Mouse (Mus musculus) intestine, embryonic 15.5 days (tissue): ENCODE results near the gene Fnbp1l. TPM values are rescaled to one million over a fixed set of nuclear protein-coding genes. Genes with fewer than 3 reads are reported as not detected.

Source experiments
- ATAC-seq: fragments of 200-750 bp; cut with Nextera tagmentation; 2 replicates; pipeline ENCODE4 v1.8.0; 2017; ENCODE audit warnings: moderate TSS enrichment, moderate library complexity
- H3K27ac ChIP-seq: fragments of 300-500 bp; sonication (generic); 2 replicates; pipeline ENCODE4 v1.5.1; 2015; ENCODE audit warnings: mild to moderate bottlenecking, inconsistent platforms
- H3K27me3 ChIP-seq: fragments of 300-500 bp; sonication (generic); replicated peaks from 2 replicates; pipeline ENCODE4 v1.6.1; 2015; ENCODE audit warnings: inconsistent platforms
- H3K36me3 ChIP-seq: fragments of 300-500 bp; sonication (generic); 2 replicates; pipeline ENCODE4 v1.6.1; 2015; ENCODE audit warnings: inconsistent platforms
- H3K4me1 ChIP-seq: fragments of 300-500 bp; sonication (generic); replicated peaks from 2 replicates; pipeline ENCODE4 v1.6.1; 2015; ENCODE audit warnings: inconsistent platforms
- H3K4me2 ChIP-seq: fragments of 300-500 bp; sonication (generic); replicated peaks from 2 replicates; pipeline ENCODE4 v1.6.1; 2015; ENCODE audit warnings: mild to moderate bottlenecking, inconsistent platforms
- H3K4me3 ChIP-seq: fragments of 300-500 bp; sonication (generic); replicated peaks from 2 replicates; pipeline ENCODE4 v1.5.1; 2015; ENCODE audit warnings: inconsistent platforms
- H3K9ac ChIP-seq: fragments of 300-500 bp; sonication (generic); 2 replicates; pipeline ENCODE4 v1.6.1; 2015; ENCODE audit warnings: inconsistent platforms
- H3K9me3 ChIP-seq: fragments of 300-500 bp; sonication (generic); 2 replicates; pipeline ENCODE4 v1.6.1; 2016; ENCODE audit warnings: inconsistent platforms
- WGBS: fragments of 180-500 bp; shearing (Covaris S2); methylation state at CpG from one replicate; pipeline ENCODE4 v1.1.7; 2015; 5-methylcytosine and 5-hydroxymethylcytosine counted together
- polyA plus RNA-seq: library from polyadenylated mRNA; unstranded; fragments of >200 nt; fragmentation: Nextera tagmentation; extraction: Ambion mirVana; gene quantifications from 2 replicates; pipeline ENCODE4 v1.2.1, GENCODE M21; 2015

Gene Fnbp1l
- polyA plus RNA-seq, 1 experiment from 2014 or later: 43.1 TPM

DNA sequence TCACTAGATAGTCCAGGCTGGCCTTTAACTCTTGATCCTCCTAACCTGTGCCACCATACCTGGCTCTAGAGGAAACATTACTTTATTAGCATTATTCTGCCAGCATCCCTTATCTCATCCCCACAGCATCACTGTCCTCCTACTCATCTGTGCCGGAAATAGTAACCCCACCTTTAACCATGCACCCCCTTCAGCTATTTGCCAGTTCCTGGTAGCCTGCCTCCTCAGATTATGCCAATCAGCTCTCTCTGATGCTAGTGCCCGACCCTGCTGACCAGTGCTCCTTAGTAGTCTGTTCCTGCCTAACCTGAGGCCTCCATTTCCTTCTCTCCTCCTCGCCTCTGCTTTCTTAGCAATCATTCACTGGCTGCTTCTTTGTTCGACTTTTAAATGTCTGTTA lies 72.0 kb downstream of the Fnbp1l start:
- no peaks in the 10 kb centered on the region for H3K27me3 ChIP-seq
- peaks cover 6% of the 10 kb centered on the region for H3K36me3 ChIP-seq
- no peak overlapping the region for H3K27ac ChIP-seq
- 0 out of 2 replicates have a peak, but pooled peaks cover 3% of the 10 kb centered on the region for H3K4me1 ChIP-seq
- H3K9ac ChIP-seq: no peak overlapping the region
- H3K4me2 ChIP-seq: no peak overlapping the region
- H3K9me3 ChIP-seq: no peaks in the 10 kb centered on the region
- WGBS: 80% methylated on average over 4 of the region's 4 CpGs
- H3K4me3 ChIP-seq: no peak overlapping the region
- no peak for ATAC-seq

DNA sequence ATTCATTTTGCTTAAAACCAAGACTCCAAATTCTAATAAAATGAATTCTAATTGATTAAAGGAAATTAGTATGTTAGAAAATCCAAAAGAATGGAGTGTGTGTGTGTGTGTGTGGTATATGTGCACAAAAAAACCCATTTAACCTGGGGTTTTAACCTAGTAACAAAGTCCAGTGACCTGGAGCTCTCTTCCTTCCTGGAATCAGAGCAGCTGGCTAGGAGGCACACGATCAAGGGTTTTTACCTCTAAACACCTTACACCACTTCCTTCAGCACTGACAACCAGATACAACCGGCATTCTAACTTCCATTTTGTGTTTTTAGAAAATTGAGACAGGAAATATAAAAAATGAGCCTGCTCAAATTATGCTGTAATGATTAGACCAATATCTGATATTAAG lies 74.2 kb downstream of the Fnbp1l start:
- H3K27me3 ChIP-seq: no peaks in the 10 kb centered on the region
- H3K36me3 ChIP-seq: peaks cover 9% of the 10 kb centered on the region
- no peak overlapping the region for H3K4me2 ChIP-seq
- 82% methylated on average over 2 of the region's 2 CpGs for WGBS
- H3K9ac ChIP-seq: no peak overlapping the region
- 0 out of 2 replicates have a peak, but pooled peaks cover 3% of the 10 kb centered on the region for H3K4me1 ChIP-seq
- ATAC-seq: no peak
- no peak overlapping the region for H3K4me3 ChIP-seq
- H3K9me3 ChIP-seq: no peaks in the 10 kb centered on the region
- H3K27ac ChIP-seq: no peak overlapping the region

DNA sequence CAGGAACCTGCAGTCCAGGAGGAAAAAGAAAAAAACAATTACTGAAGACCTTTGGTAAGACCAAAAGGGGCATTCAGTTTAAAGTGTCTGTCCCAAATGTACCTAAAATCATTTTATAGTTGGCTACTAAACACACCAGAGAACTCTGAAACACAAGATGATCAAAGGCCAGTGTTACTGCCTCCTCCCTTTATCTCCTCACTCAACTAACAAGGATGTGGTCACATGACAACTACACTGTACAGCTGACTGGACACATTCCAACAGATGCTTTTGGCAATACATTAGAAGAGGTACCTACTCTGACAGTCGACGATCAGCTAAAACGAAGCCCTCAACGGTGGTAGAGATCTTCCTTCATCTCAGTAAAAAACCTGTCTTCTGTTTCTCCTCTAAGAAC lies 78.6 kb downstream of the Fnbp1l start:
- Histone ChIP-seq H3K4me1 (no peaks in the 10 kb centered on the region), H3K36me3 (peaks cover 11% of the 10 kb centered on the region), H3K4me3 (no peak overlapping the region), H3K27me3 (no peaks in the 10 kb centered on the region), H3K27ac (no peak overlapping the region), H3K4me2 (no peak overlapping the region), H3K9me3 (no peaks in the 10 kb centered on the region), H3K9ac (no peak overlapping the region)
- no peak for ATAC-seq
- 84% methylated on average over 4 of the region's 4 CpGs for WGBS

DNA sequence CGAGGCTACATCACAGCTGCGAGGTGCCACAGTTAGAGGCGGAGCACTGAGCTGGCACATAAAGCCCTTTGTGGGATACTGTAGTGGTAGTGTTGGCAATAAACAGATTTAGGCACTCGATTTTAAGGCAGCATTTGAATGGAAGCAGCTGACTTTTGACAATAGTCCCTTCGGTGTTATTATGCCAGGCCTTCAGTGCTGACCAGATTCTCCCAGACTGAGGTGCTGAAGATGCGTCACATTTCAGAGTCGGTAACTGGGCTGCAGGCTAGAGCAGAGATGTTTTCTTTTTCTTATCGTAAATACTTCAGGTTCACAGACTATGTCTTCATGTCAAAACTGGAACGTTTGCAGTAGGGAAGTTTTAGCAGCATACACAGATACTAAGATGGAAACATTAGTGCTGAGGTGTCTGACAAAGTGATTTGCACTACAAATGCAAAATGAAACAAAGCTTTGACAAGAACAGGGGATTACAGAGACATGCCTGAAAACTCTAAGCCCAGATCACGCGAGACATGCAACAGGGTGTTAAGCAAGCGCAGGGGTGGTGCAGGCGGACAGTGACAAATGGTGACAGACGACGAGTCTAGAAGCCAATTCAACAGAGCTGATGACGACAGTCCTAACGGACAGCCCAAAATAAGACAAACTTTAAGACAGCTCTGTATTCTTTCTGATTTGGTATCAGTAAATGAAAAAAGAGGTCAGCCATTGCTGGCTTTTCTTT lies 79.4 kb downstream of the Fnbp1l start:
- Histone ChIP-seq H3K36me3 (peaks cover 9% of the 10 kb centered on the region; the same call in 1 of the 2 replicates), H3K4me1 (no peaks in the 10 kb centered on the region), H3K9me3 (no peaks in the 10 kb centered on the region), H3K4me2 (no peak overlapping the region), H3K27ac (no peak overlapping the region), H3K27me3 (no peaks in the 10 kb centered on the region), H3K9ac (no peak overlapping the region), H3K4me3 (no peak overlapping the region)
- WGBS: 81% methylated on average over 17 of the region's 17 CpGs
- no peak for ATAC-seq

DNA sequence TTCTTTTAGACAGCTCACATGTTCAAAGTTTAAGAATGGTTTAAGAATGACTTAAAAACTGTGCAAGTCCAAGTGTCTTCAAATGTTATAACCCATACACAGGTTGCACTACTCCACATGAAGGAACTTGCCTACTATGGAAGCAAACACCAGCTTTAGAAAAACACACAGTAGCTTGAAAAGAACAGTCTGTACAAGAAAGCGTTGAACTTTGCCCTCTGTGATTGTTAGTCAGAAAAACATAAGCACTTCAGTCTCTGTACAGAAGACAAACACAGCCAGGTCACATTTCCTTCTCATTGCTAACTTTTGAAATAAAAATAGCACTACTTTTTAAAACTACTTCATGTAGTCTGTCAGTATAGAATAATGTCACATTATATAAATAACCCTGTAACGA lies 80.7 kb downstream of the Fnbp1l start:
- 79% methylated on average over 2 of the region's 2 CpGs for WGBS
- H3K27ac ChIP-seq: no peak overlapping the region
- H3K36me3 ChIP-seq: 0 out of 2 replicates have a peak, but pooled peaks cover 6% of the 10 kb centered on the region
- ATAC-seq: no peak
- no peaks in the 10 kb centered on the region for H3K27me3 ChIP-seq
- no peaks in the 10 kb centered on the region for H3K9me3 ChIP-seq
- no peak overlapping the region for H3K4me2 ChIP-seq
- H3K9ac ChIP-seq: no peak overlapping the region
- H3K4me3 ChIP-seq: no peak overlapping the region
- H3K4me1 ChIP-seq: no peaks in the 10 kb centered on the region

DNA sequence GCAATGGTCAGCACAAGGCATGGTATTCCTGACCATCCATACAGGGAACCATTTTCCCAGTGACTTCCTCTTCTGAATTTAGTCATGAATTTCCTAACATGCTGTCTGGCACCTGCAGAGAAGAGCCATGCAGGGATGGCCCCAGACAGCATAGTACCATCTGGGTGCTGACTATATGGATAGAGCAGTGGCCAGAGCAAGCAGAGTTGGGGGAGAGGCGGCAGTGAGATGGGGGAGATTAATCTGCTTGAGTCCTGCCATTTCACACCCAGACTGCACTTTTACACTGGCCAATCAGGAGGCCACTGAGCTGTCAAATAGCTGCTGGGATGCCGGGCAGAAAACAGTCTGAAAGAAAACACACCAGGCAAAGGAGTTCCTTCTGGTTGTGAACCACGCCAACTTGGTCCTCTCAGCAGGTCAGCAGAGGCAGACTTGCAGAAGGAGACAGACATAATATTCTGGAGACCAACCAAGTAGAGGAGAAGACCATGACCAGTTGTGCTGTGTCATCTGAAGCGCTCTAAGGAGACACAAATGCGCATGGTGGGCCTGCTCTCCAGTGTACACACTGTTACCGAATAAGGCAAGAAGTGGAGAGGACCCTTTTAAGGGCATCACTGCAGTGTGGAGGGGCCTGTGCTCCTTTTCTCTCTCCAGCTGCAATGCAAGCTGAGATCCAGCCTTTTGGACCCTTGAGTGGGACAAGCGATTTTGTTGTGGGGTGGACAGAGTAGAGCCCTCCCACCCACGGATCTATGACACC lies 83.4 kb downstream of the Fnbp1l start:
- no peak overlapping the region for H3K4me3 ChIP-seq
- no peaks in the 10 kb centered on the region for H3K4me1 ChIP-seq
- 77% methylated on average over 8 of the region's 8 CpGs for WGBS
- H3K27ac ChIP-seq: no peak overlapping the region; the same call in 1 of the 2 replicates
- no peaks in the 10 kb centered on the region for H3K27me3 ChIP-seq
- H3K36me3 ChIP-seq: 0 out of 2 replicates have a peak, but pooled peaks cover 6% of the 10 kb centered on the region
- H3K9ac ChIP-seq: no peak overlapping the region
- peak; percentile 41; the same call in 1 of the 2 replicates for ATAC-seq
- H3K9me3 ChIP-seq: no peaks in the 10 kb centered on the region
- H3K4me2 ChIP-seq: no peak overlapping the region

DNA sequence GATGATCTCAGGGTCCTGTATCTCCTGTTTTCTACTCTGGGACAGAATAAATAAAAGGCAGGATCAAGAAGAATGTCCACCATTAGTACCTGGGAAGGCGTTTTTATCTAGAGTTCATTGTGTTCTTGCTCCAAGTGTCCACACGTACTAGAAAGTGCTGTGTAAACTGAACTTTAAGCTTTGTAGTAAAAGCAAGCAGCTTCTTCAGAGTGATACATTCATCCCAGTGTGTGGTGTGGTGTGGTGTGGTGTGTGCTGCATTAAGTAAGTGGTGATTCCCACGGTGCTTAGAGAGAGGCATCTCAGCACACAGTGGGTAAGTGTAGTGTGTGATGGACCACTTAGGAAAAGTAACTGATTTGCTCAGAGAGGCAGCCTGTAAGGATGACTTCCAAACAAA lies 91.0 kb downstream of the Fnbp1l start:
- Histone ChIP-seq H3K4me2 (no peak overlapping the region), H3K4me1 (no peaks in the 10 kb centered on the region), H3K4me3 (no peak overlapping the region), H3K27ac (no peak overlapping the region), H3K27me3 (no peaks in the 10 kb centered on the region), H3K9ac (no peak overlapping the region), H3K36me3 (no peaks in the 10 kb centered on the region; the same call in 1 of the 2 replicates), H3K9me3 (no peaks in the 10 kb centered on the region)
- ATAC-seq: peak; percentile 47; the same call in 1 of the 2 replicates
- 74% methylated on average over 3 of the region's 3 CpGs for WGBS

DNA sequence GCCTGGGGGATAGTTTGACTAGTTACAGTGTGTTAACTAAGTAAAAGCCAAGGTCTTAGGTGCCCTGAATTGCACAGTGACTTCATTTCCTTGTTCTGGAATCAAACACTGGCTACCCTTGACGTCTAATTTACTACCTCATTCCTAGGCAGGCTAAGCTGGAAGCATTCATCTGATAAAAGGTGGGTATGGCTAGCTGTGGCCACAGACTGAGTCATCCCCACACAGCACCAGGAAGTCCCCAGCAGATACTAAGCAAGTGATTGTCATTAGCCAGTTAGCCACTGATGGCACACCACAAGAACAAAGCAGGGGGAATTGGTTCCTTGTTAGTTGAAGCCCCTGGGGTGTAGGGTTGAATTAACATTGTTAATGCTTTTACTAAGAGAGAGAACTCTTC lies 98.2 kb downstream of the Fnbp1l start:
- H3K4me3 ChIP-seq: no peak overlapping the region
- no peak overlapping the region for H3K9ac ChIP-seq
- H3K9me3 ChIP-seq: no peaks in the 10 kb centered on the region
- H3K27me3 ChIP-seq: no peaks in the 10 kb centered on the region
- no peak overlapping the region for H3K4me2 ChIP-seq
- WGBS: 28% methylated on average over 1 of the region's 1 CpGs
- ATAC-seq: peak; percentile 57
- H3K27ac ChIP-seq: no peak overlapping the region
- H3K4me1 ChIP-seq: peaks cover 16% of the 10 kb centered on the region
- H3K36me3 ChIP-seq: no peaks in the 10 kb centered on the region; the same call in 1 of the 2 replicates

DNA sequence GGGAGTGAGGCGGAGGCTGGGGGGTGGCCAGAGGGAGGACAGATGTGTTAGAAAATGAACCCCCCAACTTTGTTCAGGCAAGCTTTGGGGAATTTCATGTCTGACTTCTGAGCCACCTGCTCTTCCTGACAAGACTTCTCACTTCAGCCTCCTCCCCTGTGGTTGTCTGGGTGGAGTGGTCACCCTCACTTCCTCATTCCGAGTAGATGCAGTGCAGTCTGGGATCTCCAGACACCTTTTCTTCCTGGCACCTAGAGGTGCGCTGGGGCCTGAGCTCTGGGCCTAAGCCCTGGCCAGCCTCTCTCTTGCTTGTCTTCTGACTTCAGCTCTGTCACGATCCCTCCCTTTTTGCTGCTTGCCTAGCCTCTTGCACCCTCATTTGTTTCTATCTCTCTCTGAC lies 98.6 kb downstream of the Fnbp1l start:
- Histone ChIP-seq H3K27me3 (no peaks in the 10 kb centered on the region), H3K36me3 (no peaks in the 10 kb centered on the region; the same call in 1 of the 2 replicates), H3K9me3 (no peaks in the 10 kb centered on the region), H3K4me3 (no peak overlapping the region), H3K9ac (no peak overlapping the region), H3K27ac (no peak overlapping the region), H3K4me2 (no peak overlapping the region), H3K4me1 (peaks cover 20% of the 10 kb centered on the region)
- no peak for ATAC-seq
- 82% methylated on average over 4 of the region's 4 CpGs for WGBS

DNA sequence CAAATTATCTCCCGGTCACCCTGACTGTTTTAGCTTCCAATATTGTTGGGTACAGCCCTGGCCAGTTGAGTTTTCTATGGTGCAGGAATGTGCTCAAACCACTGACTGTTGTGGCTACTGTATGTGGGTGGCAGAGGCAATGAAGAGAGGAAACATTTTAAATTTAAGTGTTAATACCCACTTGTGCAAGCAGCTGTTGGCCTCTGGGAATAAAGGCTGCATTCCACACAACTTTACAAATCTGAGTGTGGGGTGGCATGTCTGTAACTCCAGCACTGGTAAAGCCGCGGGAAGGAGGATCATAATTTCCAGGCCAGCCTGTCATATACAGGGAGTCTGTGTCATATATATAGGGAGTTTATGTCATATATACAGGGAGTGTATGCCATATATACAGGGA lies 99.2 kb downstream of the Fnbp1l start:
- WGBS: 76% methylated on average over 3 of the region's 3 CpGs
- ATAC-seq: no peak
- H3K27ac ChIP-seq: no peak overlapping the region

DNA sequence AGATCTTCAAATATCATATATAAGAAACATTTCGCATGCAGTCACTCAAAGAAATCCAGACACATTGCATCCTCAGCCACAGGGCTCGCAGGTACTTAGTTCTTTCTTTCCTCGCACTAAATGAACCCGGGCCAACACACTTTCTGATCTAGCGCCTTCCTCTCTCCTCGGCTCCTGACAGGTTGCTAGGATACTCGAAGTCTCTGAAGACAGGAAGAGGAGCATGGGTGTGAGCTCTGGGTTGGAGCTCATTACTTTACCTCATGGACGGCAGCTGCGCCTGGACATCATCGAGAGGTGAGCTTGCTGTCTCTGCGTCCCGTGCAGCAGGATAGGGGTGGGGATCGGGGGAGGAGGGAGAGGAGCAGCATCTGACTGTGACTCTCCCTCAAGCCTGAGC lies 100.4 kb downstream of the Fnbp1l start:
- Histone ChIP-seq H3K27me3 (no peaks in the 10 kb centered on the region), H3K9me3 (no peaks in the 10 kb centered on the region), H3K36me3 (no peaks in the 10 kb centered on the region; the same call in 1 of the 2 replicates), H3K27ac (no peak overlapping the region), H3K9ac (no peak overlapping the region), H3K4me2 (no peak overlapping the region), H3K4me1 (peaks cover 29% of the 10 kb centered on the region), H3K4me3 (no peak overlapping the region)
- ATAC-seq: no peak
- WGBS: 45% methylated on average over 13 of the region's 13 CpGs

More for the DNA sequence above, 99.2 kb downstream of the Fnbp1l start:
- Histone ChIP-seq H3K4me1 (peaks cover 25% of the 10 kb centered on the region), H3K4me2 (no peak overlapping the region), H3K27me3 (no peaks in the 10 kb centered on the region), H3K9ac (no peak overlapping the region), H3K36me3 (no peaks in the 10 kb centered on the region; the same call in 1 of the 2 replicates), H3K4me3 (no peak overlapping the region), H3K9me3 (no peaks in the 10 kb centered on the region)

DNA sequence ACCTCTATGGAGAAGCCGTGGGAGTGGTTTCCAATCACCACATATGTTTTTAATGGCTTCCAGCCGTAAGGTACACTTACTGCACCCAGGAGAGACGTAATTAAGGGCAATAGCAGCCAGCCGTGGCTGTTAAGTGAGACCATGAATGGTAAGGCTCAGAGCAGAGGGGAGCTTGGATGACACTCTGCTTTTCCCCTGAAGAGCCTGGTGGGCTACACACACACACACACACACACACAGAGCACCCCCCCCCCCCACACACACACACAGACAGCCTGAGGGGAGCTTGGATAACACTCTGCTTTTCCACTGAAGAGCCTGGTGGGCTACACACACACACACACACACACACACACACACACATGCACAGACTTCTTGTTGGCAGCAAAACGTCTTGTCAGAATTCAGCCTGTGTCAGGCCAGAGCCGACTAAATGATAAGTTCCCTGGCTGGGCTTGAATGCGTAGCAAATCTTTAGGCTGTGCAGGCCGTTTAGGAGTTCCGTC lies 101.2 kb downstream of the Fnbp1l start:
- Histone ChIP-seq H3K4me3 (no peak overlapping the region), H3K4me2 (no peak overlapping the region), H3K9ac (no peak overlapping the region), H3K27me3 (no peaks in the 10 kb centered on the region), H3K4me1 (peaks cover 29% of the 10 kb centered on the region), H3K27ac (no peak overlapping the region), H3K36me3 (no peaks in the 10 kb centered on the region; the same call in 1 of the 2 replicates), H3K9me3 (no peaks in the 10 kb centered on the region)
- no peak for ATAC-seq
- WGBS: 44% methylated on average over 9 of the region's 9 CpGs
